Mouse (Mus musculus): ENCODE measurements around the gene Olfr324. TPM values are rescaled to one million over a fixed set of nuclear protein-coding genes. Genes with fewer than 3 reads are reported as not detected.

Olfr324 gene
- polyA plus RNA-seq, 1 experiment from 2014 or later = not detected

GRCm38 (mm10) chr11:58613359-58613758 lies 18.4 kb downstream of the Olfr324 start:
- no peak for ATAC-seq (ENCODE audit: insufficient number of reproducible peaks, insufficient read depth, low FRiP score, low read depth)
- no peak overlapping the region for H3K9ac ChIP-seq (ENCODE audit: low read length)
- no peak overlapping the region for H3K4me3 ChIP-seq (ENCODE audit: control insufficient read depth in 1 of 2, insufficient read depth in 1 of 2, low read depth in 1 of 2, low read length in 2 of 2)
- no peaks in the 10 kb centered on the region for H3K36me3 ChIP-seq (ENCODE audit: control insufficient read depth, insufficient read depth, low read length)
- H3K27ac ChIP-seq (replicated peaks in 1 of 2; ENCODE audit: control insufficient read depth in 1 of 2, insufficient read depth in 1 of 2, low read depth in 2 of 2, low read length in 2 of 2) = no peak overlapping the region
- no peaks in the 10 kb centered on the region; the same call in 1 of the 2 replicates for H3K27me3 ChIP-seq (ENCODE audit: control insufficient read depth, insufficient read depth, low read length)
- no peaks in the 10 kb centered on the region for H3K4me1 ChIP-seq (ENCODE audit: control insufficient read depth in 2 of 2, insufficient read depth in 2 of 2, low read length in 2 of 2)
- H3K9me3 ChIP-seq (ENCODE audit: control insufficient read depth, low read length) = no peaks in the 10 kb centered on the region
- H3K4me2 ChIP-seq (ENCODE audit: low read length) = no peak overlapping the region
- WGBS = 63% methylated on average over 3 of the region's 3 CpGs

GRCm38 (mm10) chr11:58614526-58614925 lies 19.6 kb downstream of the Olfr324 start:
- Histone ChIP-seq H3K36me3 (ENCODE audit: control insufficient read depth, insufficient read depth, low read length) (no peaks in the 10 kb centered on the region), H3K4me3 (ENCODE audit: control insufficient read depth in 1 of 2, insufficient read depth in 1 of 2, low read depth in 1 of 2, low read length in 2 of 2) (no peak overlapping the region), H3K9me3 (ENCODE audit: control insufficient read depth, low read length) (no peaks in the 10 kb centered on the region), H3K27me3 (ENCODE audit: control insufficient read depth, insufficient read depth, low read length) (no peaks in the 10 kb centered on the region; the same call in 1 of the 2 replicates), H3K27ac (replicated peaks in 1 of 2; ENCODE audit: control insufficient read depth in 1 of 2, insufficient read depth in 1 of 2, low read depth in 2 of 2, low read length in 2 of 2) (no peak overlapping the region), H3K9ac (ENCODE audit: low read length) (no peak overlapping the region), H3K4me1 (ENCODE audit: control insufficient read depth in 2 of 2, insufficient read depth in 2 of 2, low read length in 2 of 2) (no peaks in the 10 kb centered on the region), H3K4me2 (ENCODE audit: low read length) (no peak overlapping the region)
- no peak for ATAC-seq (ENCODE audit: insufficient number of reproducible peaks, insufficient read depth, low FRiP score, low read depth)

- Histone ChIP-seq H3K27ac (replicated peaks in 1 of 2; ENCODE audit: control insufficient read depth in 1 of 2, insufficient read depth in 1 of 2, low read depth in 2 of 2, low read length in 2 of 2) (no peak within 1 kb of the TSS), H3K4me1 (ENCODE audit: control insufficient read depth in 2 of 2, insufficient read depth in 2 of 2, low read length in 2 of 2) (no peaks in the 10 kb centered on the region), H3K9ac (ENCODE audit: low read length) (no peak within 1 kb of the TSS), H3K4me3 (ENCODE audit: control insufficient read depth in 1 of 2, insufficient read depth in 1 of 2, low read depth in 1 of 2, low read length in 2 of 2) (no peak within 1 kb of the TSS), H3K36me3 (ENCODE audit: control insufficient read depth, insufficient read depth, low read length) (no peaks in the 10 kb centered on the region), H3K4me2 (ENCODE audit: low read length) (no peak within 1 kb of the TSS), H3K9me3 (ENCODE audit: control insufficient read depth, low read length) (no peaks in the 10 kb centered on the region), H3K27me3 (ENCODE audit: control insufficient read depth, insufficient read depth, low read length) (no peaks in the 10 kb centered on the region; the same call in 1 of the 2 replicates)
- no peak for ATAC-seq (ENCODE audit: insufficient number of reproducible peaks, insufficient read depth, low FRiP score, low read depth)
- WGBS = 83% methylated on average over 4 of the region's 4 CpGs
Measured at GRCm38 (mm10) chr11:58615975-58616374, 21.1 kb downstream of the Olfr324 start, which contains the start of gene 2210407C18Rik. 2210407C18Rik (minus strand) TSS chr11:58616075.

- no peak for ATAC-seq (ENCODE audit: insufficient number of reproducible peaks, insufficient read depth, low FRiP score, low read depth)
- Histone ChIP-seq H3K4me3 (ENCODE audit: control insufficient read depth in 1 of 2, insufficient read depth in 1 of 2, low read depth in 1 of 2, low read length in 2 of 2) (no peak overlapping the region), H3K27me3 (ENCODE audit: control insufficient read depth, insufficient read depth, low read length) (no peaks in the 10 kb centered on the region), H3K27ac (replicated peaks in 1 of 2; ENCODE audit: control insufficient read depth in 1 of 2, insufficient read depth in 1 of 2, low read depth in 2 of 2, low read length in 2 of 2) (no peak overlapping the region), H3K4me2 (ENCODE audit: low read length) (no peak overlapping the region), H3K9me3 (ENCODE audit: control insufficient read depth, low read length) (no peaks in the 10 kb centered on the region), H3K4me1 (ENCODE audit: control insufficient read depth in 2 of 2, insufficient read depth in 2 of 2, low read length in 2 of 2) (no peaks in the 10 kb centered on the region), H3K36me3 (ENCODE audit: control insufficient read depth, insufficient read depth, low read length) (no peaks in the 10 kb centered on the region), H3K9ac (ENCODE audit: low read length) (no peak overlapping the region)
- WGBS = 34% methylated on average over 3 of the region's 3 CpGs
Measured at GRCm38 (mm10) chr11:58618369-58618768, 23.5 kb downstream of the Olfr324 start.

GRCm38 (mm10) chr11:58618793-58619192 lies 23.9 kb downstream of the Olfr324 start:
- ATAC-seq (ENCODE audit: insufficient number of reproducible peaks, insufficient read depth, low FRiP score, low read depth) = no peak
- 65% methylated on average over 6 of the region's 6 CpGs for WGBS

GRCm38 (mm10) chr11:58626146-58626545 lies 31.2 kb downstream of the Olfr324 start:
- H3K4me1 ChIP-seq (ENCODE audit: control insufficient read depth in 2 of 2, insufficient read depth in 2 of 2, low read length in 2 of 2) = no peaks in the 10 kb centered on the region
- 65% methylated on average over 4 of the region's 4 CpGs for WGBS
- ATAC-seq (ENCODE audit: insufficient number of reproducible peaks, insufficient read depth, low FRiP score, low read depth) = no peak
- H3K27me3 ChIP-seq (ENCODE audit: control insufficient read depth, insufficient read depth, low read length) = no peaks in the 10 kb centered on the region
- H3K27ac ChIP-seq (replicated peaks in 1 of 2; ENCODE audit: control insufficient read depth in 1 of 2, insufficient read depth in 1 of 2, low read depth in 2 of 2, low read length in 2 of 2) = no peak overlapping the region
- H3K36me3 ChIP-seq (ENCODE audit: control insufficient read depth, insufficient read depth, low read length) = no peaks in the 10 kb centered on the region
- H3K9me3 ChIP-seq (ENCODE audit: control insufficient read depth, low read length) = no peaks in the 10 kb centered on the region
- H3K4me2 ChIP-seq (ENCODE audit: low read length) = no peak overlapping the region
- H3K9ac ChIP-seq (ENCODE audit: low read length) = no peak overlapping the region
- no peak overlapping the region for H3K4me3 ChIP-seq (ENCODE audit: control insufficient read depth in 1 of 2, insufficient read depth in 1 of 2, low read depth in 1 of 2, low read length in 2 of 2)

More at GRCm38 (mm10) chr11:58618793-58619192, 23.9 kb downstream of the Olfr324 start:
- H3K4me3 ChIP-seq (ENCODE audit: control insufficient read depth in 1 of 2, insufficient read depth in 1 of 2, low read depth in 1 of 2, low read length in 2 of 2) = no peak overlapping the region
- H3K4me1 ChIP-seq (ENCODE audit: control insufficient read depth in 2 of 2, insufficient read depth in 2 of 2, low read length in 2 of 2) = no peaks in the 10 kb centered on the region
- H3K27me3 ChIP-seq (ENCODE audit: control insufficient read depth, insufficient read depth, low read length) = no peaks in the 10 kb centered on the region
- H3K4me2 ChIP-seq (ENCODE audit: low read length) = no peak overlapping the region
- H3K27ac ChIP-seq (replicated peaks in 1 of 2; ENCODE audit: control insufficient read depth in 1 of 2, insufficient read depth in 1 of 2, low read depth in 2 of 2, low read length in 2 of 2) = no peak overlapping the region
- H3K9ac ChIP-seq (ENCODE audit: low read length) = no peak overlapping the region
- H3K9me3 ChIP-seq (ENCODE audit: control insufficient read depth, low read length) = no peaks in the 10 kb centered on the region
- H3K36me3 ChIP-seq (ENCODE audit: control insufficient read depth, insufficient read depth, low read length) = no peaks in the 10 kb centered on the region

- no peaks in the 10 kb centered on the region for H3K27me3 ChIP-seq (ENCODE audit: control insufficient read depth, insufficient read depth, low read length)
- 73% methylated on average over 5 of the region's 5 CpGs for WGBS
Measured at GRCm38 (mm10) chr11:58630401-58630800, 35.5 kb downstream of the Olfr324 start, which contains the start of gene Olfr323. Olfr323 (minus strand) TSS chr11:58630501.

GRCm38 (mm10) chr11:58634878-58635277 lies 40.0 kb downstream of the Olfr324 start:
- Histone ChIP-seq H3K36me3 (ENCODE audit: control insufficient read depth, insufficient read depth, low read length) (no peaks in the 10 kb centered on the region), H3K4me2 (ENCODE audit: low read length) (no peak overlapping the region), H3K9ac (ENCODE audit: low read length) (no peak overlapping the region), H3K4me1 (ENCODE audit: control insufficient read depth in 2 of 2, insufficient read depth in 2 of 2, low read length in 2 of 2) (no peaks in the 10 kb centered on the region), H3K27ac (replicated peaks in 1 of 2; ENCODE audit: control insufficient read depth in 1 of 2, insufficient read depth in 1 of 2, low read depth in 2 of 2, low read length in 2 of 2) (no peak overlapping the region), H3K4me3 (ENCODE audit: control insufficient read depth in 1 of 2, insufficient read depth in 1 of 2, low read depth in 1 of 2, low read length in 2 of 2) (no peak overlapping the region), H3K9me3 (ENCODE audit: control insufficient read depth, low read length) (no peaks in the 10 kb centered on the region), H3K27me3 (ENCODE audit: control insufficient read depth, insufficient read depth, low read length) (peaks cover 19% of the 10 kb centered on the region)
- WGBS = 56% methylated on average over 4 of the region's 4 CpGs
- no peak for ATAC-seq (ENCODE audit: insufficient number of reproducible peaks, insufficient read depth, low FRiP score, low read depth)

More at GRCm38 (mm10) chr11:58630401-58630800, 35.5 kb downstream of the Olfr324 start, which contains the start of gene Olfr323:
- Histone ChIP-seq H3K4me2 (ENCODE audit: low read length) (no peak within 1 kb of the TSS), H3K4me1 (ENCODE audit: control insufficient read depth in 2 of 2, insufficient read depth in 2 of 2, low read length in 2 of 2) (no peaks in the 10 kb centered on the region), H3K9me3 (ENCODE audit: control insufficient read depth, low read length) (no peaks in the 10 kb centered on the region), H3K36me3 (ENCODE audit: control insufficient read depth, insufficient read depth, low read length) (no peaks in the 10 kb centered on the region), H3K9ac (ENCODE audit: low read length) (no peak within 1 kb of the TSS), H3K27ac (replicated peaks in 1 of 2; ENCODE audit: control insufficient read depth in 1 of 2, insufficient read depth in 1 of 2, low read depth in 2 of 2, low read length in 2 of 2) (no peak within 1 kb of the TSS), H3K4me3 (ENCODE audit: control insufficient read depth in 1 of 2, insufficient read depth in 1 of 2, low read depth in 1 of 2, low read length in 2 of 2) (no peak within 1 kb of the TSS)
- ATAC-seq (ENCODE audit: insufficient number of reproducible peaks, insufficient read depth, low FRiP score, low read depth) = no peak

All from heart, embryonic 14.5 days (tissue).